Mouse (Mus musculus) right cerebral cortex, postnatal 10 days (tissue): ENCODE data around the gene Tgfb1.

ENCODE experiments used
- DNase-seq, 2 experiments: peaks; one replicate each; pipeline ENCODE4 v3.0.0; 2021; ENCODE audit warnings: low spot score in 2 of 2

The Tgfb1 gene

DNA sequence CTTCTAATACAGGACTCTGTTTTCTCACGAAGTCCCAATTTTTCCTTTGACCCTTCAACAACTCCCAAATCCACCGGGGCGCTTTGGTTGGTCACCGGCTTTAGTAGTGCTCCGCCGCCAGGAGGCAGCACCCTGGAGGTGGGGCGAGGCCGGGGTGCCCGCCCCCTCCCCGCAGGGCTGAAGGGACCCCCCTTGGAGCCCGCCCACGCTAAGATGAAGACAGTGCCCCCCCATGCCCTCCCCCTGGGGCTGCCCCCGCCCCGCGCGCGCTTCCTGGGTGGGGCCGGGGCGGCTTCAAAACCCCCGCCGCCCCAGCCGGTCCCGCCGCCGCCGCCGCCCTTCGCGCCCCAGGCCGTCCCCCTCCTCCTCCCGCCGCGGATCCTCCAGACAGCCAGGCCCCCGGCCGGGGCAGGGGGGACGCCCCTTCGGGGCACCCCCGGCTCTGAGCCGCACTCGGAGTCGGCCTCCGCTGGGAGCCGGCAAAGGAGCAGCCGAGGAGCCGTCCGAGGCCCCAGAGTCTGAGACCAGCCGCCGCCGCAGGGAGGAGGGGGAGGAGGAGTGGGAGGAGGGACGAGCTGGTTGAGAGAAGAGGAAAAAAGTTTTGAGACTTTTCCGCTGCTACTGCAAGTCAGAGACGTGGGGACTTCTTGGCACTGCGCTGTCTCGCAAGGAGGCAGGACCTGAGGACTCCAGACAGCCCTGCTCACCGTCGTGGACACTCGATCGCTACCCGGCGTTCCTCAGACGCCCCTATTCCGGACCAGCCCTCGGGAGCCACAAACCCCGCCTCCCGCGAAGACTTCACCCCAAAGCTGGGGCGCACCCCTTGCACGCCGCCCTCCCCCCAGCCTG is at the start of gene Tgfb1:
Gene Tgfb1 (plus strand): TSS at position 323 of the 852 bp plus-strand sequence.
- DNase-seq: no peak

DNA sequence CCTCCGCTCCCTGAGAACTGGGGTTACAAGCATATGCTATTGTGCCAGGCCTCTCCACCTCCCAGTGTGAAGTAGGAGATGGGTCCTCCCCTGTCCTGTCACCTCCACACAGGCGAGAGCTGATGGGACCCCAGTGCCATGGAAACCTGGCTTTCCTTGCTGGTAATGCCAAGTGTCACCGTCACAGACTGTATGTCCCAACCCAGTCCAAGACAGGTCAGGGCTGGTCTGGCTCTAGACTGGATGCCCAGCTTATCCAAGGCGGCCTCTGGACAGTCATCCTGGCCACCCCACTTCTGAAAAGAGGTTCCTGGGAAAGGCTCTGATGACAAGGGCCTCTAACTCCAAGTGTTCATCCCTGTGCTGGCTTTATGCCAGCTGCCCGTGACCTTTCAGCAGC is 49.7 kb upstream of the Tgfb1 start:
- no peak for DNase-seq

DNA sequence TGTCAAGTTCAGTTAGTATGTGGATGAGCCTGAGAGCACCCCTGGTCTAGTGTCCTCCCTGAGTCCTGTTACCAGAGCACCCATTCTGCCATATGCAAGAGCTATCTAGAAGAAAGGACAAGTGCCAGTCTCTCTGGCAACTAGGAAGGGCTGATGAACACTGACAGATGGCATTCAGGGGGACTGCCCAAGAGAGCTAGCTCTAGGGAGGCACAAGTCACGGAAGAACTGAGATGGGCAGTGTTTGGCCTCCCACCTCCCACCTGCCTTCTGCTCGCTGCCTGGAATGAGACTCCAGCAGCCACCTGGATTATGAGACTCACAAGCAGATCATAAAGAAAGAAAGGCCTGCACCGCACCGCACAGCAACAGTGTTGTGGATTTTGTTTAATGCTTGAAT is 47.0 kb upstream of the Tgfb1 start:
- DNase-seq: no peak

- no peak for DNase-seq
These were observed 42.7 kb upstream of the Tgfb1 start for GRCm38 (mm10) chr7:25644136-25644535.

DNA sequence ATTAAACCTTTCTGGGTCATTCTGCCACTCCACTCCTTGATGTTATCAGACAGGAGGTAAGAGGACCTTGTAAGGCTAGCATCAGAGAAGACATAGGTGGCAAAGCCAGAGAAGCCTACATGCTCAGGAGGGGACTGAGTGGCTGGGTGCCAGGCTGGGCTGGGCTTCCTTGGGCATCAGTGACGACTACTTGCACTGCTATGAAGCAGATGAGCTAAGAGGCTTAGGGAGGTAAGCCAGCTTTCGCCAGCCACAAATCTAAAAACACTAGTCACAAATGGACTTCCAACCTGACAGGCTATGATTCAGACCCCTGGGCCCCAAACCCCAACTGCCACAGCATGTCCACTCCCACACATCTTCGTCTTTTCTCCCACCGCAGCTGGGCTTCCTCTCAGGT is 42.2 kb upstream of the Tgfb1 start:
- DNase-seq: no peak

GRCm38 (mm10) chr7:25645074-25645473 is 41.7 kb upstream of the Tgfb1 start:
- no peak for DNase-seq

DNA sequence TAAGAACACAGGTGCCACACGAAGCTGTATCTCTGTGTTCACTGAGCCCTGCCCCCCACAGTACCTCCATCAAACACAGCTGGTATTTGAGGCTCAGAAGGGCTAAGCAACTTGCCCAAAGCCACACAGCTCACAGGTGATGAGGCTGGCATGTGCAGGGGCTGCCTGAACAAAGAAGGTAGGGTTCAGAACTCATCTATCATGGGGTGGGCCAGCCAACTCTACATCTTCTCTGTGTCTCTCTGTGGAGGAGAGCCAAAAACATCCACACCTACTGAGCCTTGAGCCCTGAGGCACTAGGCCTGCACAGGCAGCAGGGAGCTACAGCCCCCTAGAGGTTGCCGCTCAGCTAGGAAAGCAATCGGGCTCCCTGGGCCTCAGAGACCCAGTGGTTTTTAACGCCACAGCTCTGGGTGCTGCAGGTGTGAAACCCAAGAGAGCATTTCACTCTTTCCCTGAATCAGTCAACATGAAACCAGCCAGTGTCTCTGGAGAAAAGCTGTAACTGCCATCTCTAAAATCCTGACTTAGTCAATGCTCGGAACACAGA is 39.2 kb upstream of the Tgfb1 start:
- DNase-seq: no peak

DNA sequence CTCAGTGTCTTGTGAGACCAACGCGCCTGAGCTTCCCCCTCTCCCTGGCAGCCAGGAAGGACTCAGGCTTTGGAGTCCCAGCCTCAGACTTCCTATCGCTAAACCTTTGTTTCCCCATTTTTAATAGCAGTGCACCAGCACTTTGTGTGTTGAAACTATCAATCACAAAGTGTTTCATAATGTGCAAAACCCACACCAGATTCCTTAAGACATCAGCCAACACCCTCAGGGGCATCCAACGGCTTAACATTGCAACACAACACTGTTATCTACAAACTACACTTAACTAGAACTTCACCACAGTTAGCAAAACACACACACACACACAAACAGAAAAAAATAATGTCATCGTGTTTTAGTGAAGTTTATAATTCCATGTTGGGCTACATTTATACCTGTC is 37.0 kb upstream of the Tgfb1 start:
- no peak for DNase-seq

GRCm38 (mm10) chr7:25651281-25651680 is 35.5 kb upstream of the Tgfb1 start:
- DNase-seq: no peak

DNA sequence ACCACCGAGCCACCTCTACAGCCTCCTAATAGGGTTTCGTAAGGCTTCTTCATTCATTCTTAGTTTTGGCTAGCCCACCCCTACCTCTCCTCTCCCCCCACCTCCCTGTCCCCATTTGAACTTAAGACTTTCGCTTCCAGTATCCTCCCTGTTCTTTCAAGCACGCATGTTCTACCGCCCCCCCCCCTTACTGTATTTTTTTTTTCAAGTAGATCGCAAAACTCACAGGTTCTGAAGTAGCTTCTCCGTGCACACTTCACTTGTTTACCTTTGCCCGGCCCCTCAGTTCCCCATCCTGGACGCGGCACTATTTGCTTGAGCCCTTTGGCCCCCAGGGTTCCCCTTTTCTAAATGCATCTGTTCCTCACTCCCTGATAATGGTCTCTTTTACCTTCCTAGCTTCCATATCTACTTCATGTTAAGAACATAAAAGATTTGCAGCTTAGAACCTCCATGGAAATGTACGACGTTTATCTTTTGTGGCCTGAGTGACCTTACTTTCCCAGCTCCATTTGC is 34.5 kb upstream of the Tgfb1 start:
- no peak for DNase-seq

- no peak for DNase-seq
These were observed 31.0 kb upstream of the Tgfb1 start for GRCm38 (mm10) chr7:25655601-25656428.

- no peak for DNase-seq
These were observed 29.0 kb upstream of the Tgfb1 start for GRCm38 (mm10) chr7:25657785-25658184.

DNA sequence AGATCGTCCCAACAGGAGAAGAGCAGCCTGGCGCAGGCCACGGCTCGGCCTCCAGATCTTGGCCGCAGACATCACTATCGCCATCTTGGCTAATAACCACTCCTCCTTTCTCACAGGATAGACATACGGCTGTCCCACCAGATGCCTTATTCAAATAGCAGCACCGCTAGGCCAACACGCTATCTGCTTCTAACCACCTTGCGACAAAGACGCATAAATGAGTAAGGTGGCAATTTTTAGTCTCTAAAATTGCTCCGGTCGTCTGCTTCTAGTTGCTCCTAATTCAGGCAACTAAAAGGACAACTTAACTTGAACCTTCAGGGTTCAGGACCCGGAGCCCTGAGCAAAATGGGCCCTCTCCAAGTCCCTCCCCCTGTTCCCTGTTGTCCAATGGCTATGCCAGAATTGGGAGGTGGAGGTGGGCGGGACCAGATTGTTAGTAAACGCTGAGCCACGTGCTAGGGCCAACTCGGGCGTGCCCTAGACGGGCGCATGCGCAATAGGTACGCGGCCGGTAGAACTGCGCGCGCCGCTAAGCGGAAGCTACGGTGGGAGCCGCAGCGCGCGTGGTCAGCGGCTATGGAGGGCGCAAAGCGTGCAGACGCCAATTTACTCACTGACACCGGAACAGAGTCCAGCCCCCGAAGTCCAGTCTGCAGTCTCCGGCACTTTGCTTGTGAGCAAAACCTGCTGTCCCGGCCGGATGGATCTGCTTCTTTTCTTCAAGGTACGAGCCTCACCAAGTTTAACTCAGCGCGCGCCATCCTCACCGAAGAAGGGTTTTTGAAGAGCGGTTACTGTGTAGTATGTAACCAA is 27.9 kb upstream of the Tgfb1 start, which contains the start of the genes Bckdha and Exosc5:
Gene Bckdha (minus strand): TSS at position 325 of the 816 bp plus-strand sequence.
Gene Exosc5 (plus strand): TSS at position 508 of the 816 bp plus-strand sequence.
- DNase-seq: peak; percentile 100

DNA sequence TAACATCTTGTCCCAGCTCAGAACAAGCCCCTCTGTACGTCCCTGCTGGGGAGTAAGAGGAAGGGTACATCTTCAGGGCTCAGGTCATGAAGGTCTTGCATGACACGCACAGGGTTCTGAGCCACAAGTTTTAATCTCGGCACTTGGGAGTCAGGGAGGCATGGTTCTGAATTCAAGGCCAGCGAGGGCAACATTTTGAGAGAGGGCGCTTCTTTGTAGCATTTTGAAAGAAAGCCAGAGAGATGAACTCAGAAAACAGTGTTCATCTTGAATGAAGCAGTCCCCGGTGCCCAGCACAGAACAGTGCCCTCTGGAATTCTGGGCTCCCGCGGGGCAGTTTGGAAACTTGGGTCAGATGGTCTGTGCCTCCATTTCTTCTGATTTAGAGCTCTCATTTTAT is 20.4 kb upstream of the Tgfb1 start:
- no peak for DNase-seq

DNA sequence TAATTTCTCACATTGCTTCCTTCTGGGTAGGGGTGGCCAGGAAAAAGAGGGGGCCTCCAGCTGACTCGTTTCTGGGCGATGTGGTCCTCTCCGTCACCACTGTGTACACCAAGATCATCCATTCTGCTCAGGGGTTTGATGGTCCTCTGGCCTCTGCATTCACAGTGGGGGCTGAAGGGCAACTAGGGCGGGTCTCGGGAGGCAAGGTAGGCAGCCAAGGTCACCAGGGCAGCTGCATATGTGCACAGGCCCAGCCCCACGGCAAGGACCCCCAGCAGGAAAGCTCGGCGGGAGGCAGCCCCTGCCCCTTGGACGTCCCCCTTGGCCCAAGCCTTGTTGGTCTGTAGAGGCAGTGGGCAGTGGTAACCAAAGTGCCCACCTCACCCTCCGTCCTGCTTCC is 17.6 kb upstream of the Tgfb1 start:
- no peak for DNase-seq

DNA sequence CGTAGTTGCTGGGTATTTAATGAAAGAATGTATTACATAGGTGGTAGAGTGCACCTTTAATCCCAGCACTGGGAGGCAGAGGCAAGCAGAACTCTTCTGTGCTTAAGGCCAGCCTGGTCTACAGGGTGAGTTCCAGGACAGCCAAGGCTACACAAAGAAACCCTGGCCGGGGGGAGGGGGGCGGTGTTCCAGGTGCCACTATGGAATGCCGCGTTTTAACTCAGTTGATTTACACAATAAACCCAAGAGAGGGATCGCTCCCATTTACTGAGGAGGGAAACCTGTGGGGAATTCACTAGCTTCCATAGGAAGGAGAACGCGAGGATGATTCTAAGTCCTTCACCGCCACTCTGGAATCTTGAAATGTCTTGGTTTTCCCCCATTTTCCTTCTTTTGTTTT is 17.2 kb upstream of the Tgfb1 start:
- DNase-seq: no peak

DNA sequence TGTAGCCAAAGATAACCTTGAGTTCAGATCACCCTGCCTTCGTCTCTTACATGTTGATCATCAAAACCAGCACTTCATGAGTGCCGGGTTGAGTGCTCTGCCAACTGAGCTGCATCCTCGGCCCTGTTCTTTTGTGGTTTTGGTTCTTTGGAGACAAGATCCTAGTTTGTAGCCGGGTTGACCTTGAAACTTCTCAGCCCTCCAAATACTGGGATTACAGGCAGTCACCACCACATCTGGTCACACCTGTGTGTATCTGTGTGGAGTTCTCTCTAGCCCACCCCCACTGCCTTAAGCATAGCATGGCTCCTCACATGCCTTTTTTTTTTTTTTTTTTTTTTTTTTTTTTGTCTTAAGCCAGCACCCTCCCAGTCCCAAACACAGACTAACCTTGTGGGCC is 16.7 kb upstream of the Tgfb1 start:
- DNase-seq: no peak

DNA sequence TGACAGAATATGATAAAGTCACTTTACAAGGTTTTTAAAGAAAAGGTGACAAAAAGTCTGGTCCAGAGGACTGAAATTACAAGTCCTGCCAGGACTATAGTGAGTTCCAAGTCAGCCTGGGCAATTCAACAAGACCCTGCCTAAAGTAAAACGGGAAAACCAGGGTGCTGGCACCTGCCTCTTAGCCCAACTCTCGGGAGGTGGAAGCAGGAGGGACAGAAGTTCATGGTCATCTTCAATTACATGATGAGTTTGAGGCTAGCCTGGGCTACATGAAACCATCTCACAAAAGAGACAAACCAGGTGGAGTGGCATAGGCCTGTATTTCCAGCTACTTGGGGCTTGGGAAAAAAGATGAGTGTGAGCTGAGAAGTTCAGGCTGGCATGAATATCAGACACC is 15.1 kb upstream of the Tgfb1 start:
- DNase-seq: no peak

DNA sequence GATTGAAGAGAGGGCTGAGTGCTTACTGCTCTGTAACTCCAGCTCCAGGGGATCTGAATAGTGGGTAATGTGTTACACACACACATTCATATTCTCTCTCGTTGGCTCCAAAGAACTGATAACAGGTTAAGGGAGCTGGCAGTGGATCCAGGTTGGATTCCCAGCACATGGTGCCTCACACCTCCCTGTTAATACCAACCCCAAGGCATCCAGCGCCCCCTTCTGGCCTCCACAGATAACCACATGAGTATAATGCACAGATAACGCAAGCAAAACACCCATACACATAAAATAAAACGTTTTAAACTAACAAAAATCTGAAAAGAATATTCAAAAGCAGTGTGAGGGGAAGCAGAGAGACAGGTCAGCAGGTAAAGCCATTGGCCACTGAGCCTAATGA is 14.4 kb upstream of the Tgfb1 start:
- no peak for DNase-seq

DNA sequence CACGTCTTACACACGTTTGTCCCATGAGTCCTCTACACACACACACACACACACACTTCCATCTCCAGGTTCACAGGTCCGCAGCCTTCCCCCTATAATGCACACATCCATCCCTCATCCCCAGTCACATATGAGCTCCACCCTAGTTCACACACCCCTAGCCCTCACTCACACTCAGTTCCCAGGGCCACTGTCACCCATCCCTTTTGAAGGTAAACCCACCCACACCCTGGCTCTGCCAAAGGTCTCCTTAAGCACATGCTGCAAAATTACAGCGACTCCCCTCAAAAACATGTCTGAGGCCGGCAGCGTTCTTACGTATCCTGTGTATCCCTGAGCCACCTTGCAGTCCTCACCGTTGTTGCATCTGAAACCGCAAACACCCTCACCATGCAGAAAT is 12.5 kb upstream of the Tgfb1 start:
- no peak for DNase-seq

- peak in 1 of 2 experiments; percentile 59 for DNase-seq
These were observed 12.0 kb upstream of the Tgfb1 start, which contains the start of gene Tmem91 for GRCm38 (mm10) chr7:25674719-25675300. TSS of gene Tmem91 (minus strand) at chr7:25675166.
